Mouse (Mus musculus) intestine, postnatal 0 days (tissue): Measurements from ENCODE around the gene Fgf5. TPM values are rescaled to one million over a fixed set of nuclear protein-coding genes. Genes with fewer than 3 reads are reported as not detected.

Source experiments
- ATAC-seq: fragments of 200-750 bp; cut with Nextera tagmentation; 2 replicates; pipeline ENCODE4 v1.8.0; 2017; ENCODE audit warnings: mild to moderate bottlenecking, moderate TSS enrichment, moderate library complexity
- H3K27ac ChIP-seq: fragments of 300-500 bp; sonication (generic); 2 replicates; pipeline ENCODE4 v1.5.1; 2014; ENCODE audit warnings: mild to moderate bottlenecking, low read depth, low read length, moderate library complexity
- H3K27me3 ChIP-seq: fragments of 300-500 bp; sonication (generic); replicated peaks from 2 replicates; pipeline ENCODE4 v1.6.1; 2014; ENCODE audit warnings: low read length, mixed read lengths; ENCODE audit not compliant: control insufficient read depth, insufficient read depth
- H3K36me3 ChIP-seq: fragments of 300-500 bp; sonication (generic); 2 replicates; pipeline ENCODE4 v1.6.1; 2014; ENCODE audit warnings: mild to moderate bottlenecking, moderate library complexity; ENCODE audit not compliant: control insufficient read depth, insufficient read depth
- H3K4me1 ChIP-seq: fragments of 300-500 bp; sonication (generic); replicated peaks from 2 replicates; pipeline ENCODE4 v1.6.1; 2014; ENCODE audit warnings: antibody characterized with exemption, low read length, mixed read lengths; ENCODE audit not compliant: control insufficient read depth, insufficient read depth
- H3K4me2 ChIP-seq: fragments of 300-500 bp; sonication (generic); replicated peaks from 2 replicates; pipeline ENCODE4 v1.6.1; 2014; ENCODE audit warnings: low read depth, mild to moderate bottlenecking, moderate library complexity
- H3K4me3 ChIP-seq: fragments of 300-500 bp; sonication (generic); 2 replicates; pipeline ENCODE4 v1.5.1; 2014; ENCODE audit warnings: low read depth, low read length
- H3K9ac ChIP-seq: fragments of 300-500 bp; sonication (generic); 2 replicates; pipeline ENCODE4 v1.6.1; 2014; ENCODE audit warnings: mild to moderate bottlenecking, low read depth, low read length
- H3K9me3 ChIP-seq: fragments of 300-500 bp; sonication (generic); 2 replicates; pipeline ENCODE4 v1.6.1; 2016; ENCODE audit warnings: mixed run types; ENCODE audit not compliant: control insufficient read depth
- CTCF ChIP-seq: sonication (generic); IDR thresholded peaks from 2 replicates; pipeline ENCODE4 v1.5.1; 2016; ENCODE audit warnings: low read depth, mild to moderate bottlenecking, control low read depth, antibody characterized with exemption, moderate library complexity
- WGBS: fragments of 180-500 bp; shearing (Covaris S2); extraction: QIAGEN DNeasy Blood & Tissue Kit; methylation state at CpG from one replicate; pipeline ENCODE4 v1.1.7; 2014; 5-methylcytosine and 5-hydroxymethylcytosine counted together
- polyA plus RNA-seq: library from polyadenylated mRNA; unstranded; fragments of >200 nt; fragmentation: Nextera tagmentation; extraction: Ambion mirVana; gene quantifications from 2 replicates; pipeline ENCODE4 v1.2.1, GENCODE M21; 2015

Fgf5 gene
- polyA plus RNA-seq, 1 experiment from 2014 or later: 0.31 TPM

- WGBS: 4% methylated on average over 12 of the region's 12 CpGs
- no peaks in the 10 kb centered on the region for H3K36me3 ChIP-seq
Measured at GRCm38 (mm10) chr5:98293049-98293715, 39.2 kb downstream of the Fgf5 start.

GRCm38 (mm10) chr5:98300079-98300478 is 46.1 kb downstream of the Fgf5 start:
- Histone ChIP-seq H3K36me3 (no peaks in the 10 kb centered on the region), H3K9me3 (no peaks in the 10 kb centered on the region), H3K4me3 (no peak overlapping the region), H3K9ac (no peak overlapping the region), H3K4me1 (no peaks in the 10 kb centered on the region; the same call in 1 of the 2 replicates), H3K27ac (no peak overlapping the region), H3K4me2 (no peak overlapping the region), H3K27me3 (no peaks in the 10 kb centered on the region)
- no peak for TF ChIP-seq CTCF
- WGBS: 36% methylated on average over 4 of the region's 4 CpGs
- peak; percentile 86 for ATAC-seq

More at GRCm38 (mm10) chr5:98293049-98293715, 39.2 kb downstream of the Fgf5 start:
- no peak for TF ChIP-seq CTCF
- Histone ChIP-seq H3K27ac (no peak overlapping the region), H3K4me3 (peak overlapping the region; percentile 23), H3K4me2 (peak overlapping the region; percentile 54), H3K27me3 (peaks cover 25% of the 10 kb centered on the region), H3K4me1 (no peaks in the 10 kb centered on the region), H3K9ac (no peak overlapping the region), H3K9me3 (no peaks in the 10 kb centered on the region)
- ATAC-seq: no peak

GRCm38 (mm10) chr5:98305673-98306072 is 51.7 kb downstream of the Fgf5 start:
- no peak overlapping the region for H3K9ac ChIP-seq
- TF ChIP-seq CTCF: no peak
- no peaks in the 10 kb centered on the region for H3K27me3 ChIP-seq
- H3K36me3 ChIP-seq: no peaks in the 10 kb centered on the region
- WGBS: 51% methylated on average over 4 of the region's 4 CpGs
- no peaks in the 10 kb centered on the region for H3K4me1 ChIP-seq
- no peaks in the 10 kb centered on the region for H3K9me3 ChIP-seq
- H3K4me3 ChIP-seq: no peak overlapping the region
- no peak overlapping the region for H3K4me2 ChIP-seq
- ATAC-seq: no peak
- H3K27ac ChIP-seq: no peak overlapping the region

- TF ChIP-seq CTCF: no peak
Measured at GRCm38 (mm10) chr5:98306528-98306927, 52.5 kb downstream of the Fgf5 start.

GRCm38 (mm10) chr5:98326625-98327024 is 72.6 kb downstream of the Fgf5 start:
- Histone ChIP-seq H3K9ac (no peak overlapping the region), H3K9me3 (no peaks in the 10 kb centered on the region), H3K27ac (no peak overlapping the region), H3K4me1 (no peaks in the 10 kb centered on the region; the same call in 1 of the 2 replicates), H3K4me2 (no peak overlapping the region), H3K4me3 (no peak overlapping the region), H3K27me3 (no peaks in the 10 kb centered on the region; the same call in 1 of the 2 replicates), H3K36me3 (no peaks in the 10 kb centered on the region)
- no peak for ATAC-seq
- TF ChIP-seq CTCF: no peak
- WGBS: 70% methylated on average over 2 of the region's 2 CpGs

More at GRCm38 (mm10) chr5:98306528-98306927, 52.5 kb downstream of the Fgf5 start:
- WGBS: 43% methylated on average over 9 of the region's 9 CpGs
- Histone ChIP-seq H3K27me3 (no peaks in the 10 kb centered on the region), H3K4me2 (no peak overlapping the region), H3K27ac (no peak overlapping the region), H3K9me3 (no peaks in the 10 kb centered on the region), H3K4me1 (no peaks in the 10 kb centered on the region), H3K4me3 (no peak overlapping the region), H3K9ac (no peak overlapping the region), H3K36me3 (no peaks in the 10 kb centered on the region)
- ATAC-seq: no peak

Other genes with a start within 250 kb of the Fgf5 start
- 17.5 and 18.3 TPM in 2 replicates for gene Antxr2, start 223.1 kb upstream of the Fgf5 start, polyA plus RNA-seq
- 0.05 TPM in 1 of 2 replicates, not detected in the other for gene Prdm8, start 87.0 kb upstream of the Fgf5 start, polyA plus RNA-seq
- 0.27 TPM in 1 of 2 replicates, not detected in the other for gene Cfap299, start 75.1 kb downstream of the Fgf5 start, polyA plus RNA-seq